21 mouse cellular contexts compared by ENCODE assay signal in the genomic region with DNA sequence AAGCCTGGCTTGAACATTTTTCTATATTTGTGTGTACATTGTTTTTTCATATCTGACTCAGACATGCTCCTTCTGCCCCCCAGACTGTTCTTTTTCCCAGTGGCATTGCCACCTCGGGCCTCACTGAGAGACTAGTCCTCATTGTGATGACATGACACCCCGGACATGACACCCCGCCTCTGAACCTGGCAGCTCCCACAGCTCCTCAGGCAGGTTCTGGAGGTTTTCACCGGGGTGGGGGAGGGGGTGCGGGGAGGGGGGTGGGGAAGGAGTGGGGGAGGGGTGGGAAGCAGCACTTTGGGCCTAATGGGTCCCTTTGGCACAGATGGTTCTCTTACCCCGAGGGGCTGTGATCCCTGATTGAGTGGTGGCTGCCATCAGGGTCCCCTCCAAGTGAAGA. TPM values are rescaled to one million over a fixed set of nuclear protein-coding genes. Genes with fewer than 3 reads are reported as not detected.
DNase-seq lines count a peak whose midpoint lies in the region; ATAC-seq and TF ChIP-seq lines count a peak whose summit lies in the region.
"Had no signal": no experiment of that assay in that cellular context is flagged by ENCODE, and none has a peak within 500 bp of the region (broad histone marks: within the 10 kb centered on the region; RNA-seq: fewer than 3 reads in every experiment).

No protein-coding gene starts in this region.

- peaks cover 33% of the 10 kb centered on the region for H3K4me1 ChIP-seq in cerebellum, adult 2 months (ENCODE audit: control insufficient read depth, insufficient read depth, low read length)
- H3K4me1 ChIP-seq in hindbrain, embryonic 16.5 days (ENCODE audit: control insufficient read depth, insufficient read depth, low read depth, low read length) = no peaks in the 10 kb centered on the region
- H3K4me1 ChIP-seq: embryonic facial prominence, embryonic 13.5 days; forebrain, embryonic 13.5 days had no signal

- H3K9me3 ChIP-seq in hindbrain, embryonic 16.5 days (ENCODE audit: control insufficient read depth, low read length) = no peaks in the 10 kb centered on the region
- H3K9me3 ChIP-seq: embryonic facial prominence, embryonic 13.5 days; forebrain, embryonic 13.5 days; limb, embryonic 10.5 days; liver, embryonic 15.5 days had no signal

- no peaks in the 10 kb centered on the region for H3K36me3 ChIP-seq in hindbrain, embryonic 16.5 days (ENCODE audit: control insufficient read depth, insufficient read depth, low read length)
- H3K36me3 ChIP-seq: embryonic facial prominence, embryonic 13.5 days; limb, embryonic 10.5 days; liver, embryonic 15.5 days had no signal

- intact Hi-C loops in heart, postnatal 10 days (cut with DNase I) = no loop called here

- H3K9ac ChIP-seq in hindbrain, embryonic 16.5 days (ENCODE audit: low read depth, low read length) = no peak overlapping the region
- H3K9ac ChIP-seq: embryonic facial prominence, embryonic 13.5 days; forebrain, embryonic 13.5 days; liver, embryonic 15.5 days had no signal

- H3K4me2 ChIP-seq in hindbrain, embryonic 16.5 days (ENCODE audit: low read length) = no peak overlapping the region
- H3K4me2 ChIP-seq: embryonic facial prominence, embryonic 13.5 days; forebrain, embryonic 13.5 days; heart, embryonic 11.5 days; liver, embryonic 15.5 days; midbrain, embryonic 11.5 days had no signal

- TF ChIP-seq POLR2A in cerebellum, adult 2 months (IDR thresholded peaks at IDR 0.05; ENCODE audit: borderline replicate concordance, insufficient read depth, low read length) = no peak

- ATAC-seq in hindbrain, embryonic 16.5 days = no peak
- ATAC-seq: forebrain, embryonic 13.5 days had no signal

- WGBS in cerebellum, adult 2 months = 61% methylated on average over 6 of the region's 6 CpGs
- WGBS in hindbrain, embryonic 16.5 days = 41% methylated on average over 5 of the region's 6 CpGs

- H3K27ac ChIP-seq in cerebellum, adult 2 months (ENCODE audit: insufficient read depth, low read length) = no peak overlapping the region
- no peak overlapping the region for H3K27ac ChIP-seq in hindbrain, embryonic 16.5 days (ENCODE audit: low read depth, low read length)
- H3K27ac ChIP-seq: embryonic facial prominence, embryonic 13.5 days; forebrain, embryonic 13.5 days; limb, embryonic 10.5 days; liver, embryonic 15.5 days had no signal

- no peaks in the 10 kb centered on the region for H3K27me3 ChIP-seq in cerebellum, adult 2 months (ENCODE audit: control insufficient read depth, insufficient read depth, low read length)
- no peaks in the 10 kb centered on the region for H3K27me3 ChIP-seq in hindbrain, embryonic 16.5 days (replicated peaks; ENCODE audit: control insufficient read depth, insufficient read depth, low read length)

- peak; percentile 12 for DNase-seq in cerebellum, adult 9-10 months
- no peak for DNase-seq in cerebellum, adult 2 months
- peak; percentile 74 for DNase-seq in heart, adult 11 months
- no peak for DNase-seq in heart, postnatal 10 days
- peak; percentile 6 for DNase-seq in thymus, postnatal 4 days
- no peak for DNase-seq in thymus, postnatal 25 days
- DNase-seq in frontal cortex, postnatal 14 days (ENCODE audit: low spot score in 2 of 2) = no peak
- DNase-seq: adrenal gland, postnatal 25 days; embryo, embryonic 11 days; kidney, adult 8-10 months; kidney, postnatal 10 days; liver; thymus, postnatal 36 days had no signal

- H3K4me3 ChIP-seq in cerebellum, adult 2 months (replicated peaks; ENCODE audit: insufficient read depth, low read depth, low read length) = no peak overlapping the region
- H3K4me3 ChIP-seq in hindbrain, embryonic 16.5 days (ENCODE audit: low read length) = no peak overlapping the region
- H3K4me3 ChIP-seq: embryonic facial prominence, embryonic 13.5 days; erythroblast, embryonic 14.5 days; forebrain, embryonic 13.5 days; limb, embryonic 10.5 days; liver, embryonic 15.5 days had no signal

- no peak for TF ChIP-seq CTCF in cerebellum, adult 2 months (IDR thresholded peaks at IDR 0.05; ENCODE audit: borderline replicate concordance, insufficient read depth, low read depth, low read length)

RNA-seq across cellular contexts. Expression of a gene that starts 8.5 kb away (rescaled TPM):
- polyA plus RNA-seq in cerebellum, adult 2 months (2012; rRNA removed) = 26.6 and 28.8 TPM in 2 replicates
- total RNA-seq in heart, postnatal 10 days (2021) = under 1 TPM; 0.27 to 0.43 TPM
- polyA plus RNA-seq in hindbrain, embryonic 16.5 days (2015; fragmentation: Nextera tagmentation; extraction: Ambion mirVana) = 7.9 and 10.2 TPM in 2 replicates

RNA-seq across cellular contexts. Expression of a gene that starts 56.5 kb away (rescaled TPM):
- 3.0 and 3.2 TPM in 2 replicates for polyA plus RNA-seq in cerebellum, adult 2 months (2012; rRNA removed)
- total RNA-seq in heart, postnatal 10 days (2021) = 1 to 10 TPM; 3.0 TPM
- polyA plus RNA-seq in hindbrain, embryonic 16.5 days (2015; fragmentation: Nextera tagmentation; extraction: Ambion mirVana) = 1.1 and 1.3 TPM in 2 replicates

RNA-seq across cellular contexts. Expression of a gene that starts 57.5 kb away (rescaled TPM):
- 0.69 and 1.1 TPM in 2 replicates for polyA plus RNA-seq in cerebellum, adult 2 months (2012; rRNA removed)
- total RNA-seq in heart, postnatal 10 days (2021) = under 1 TPM; 0.79 to 0.84 TPM
- 0.85 and 1.2 TPM in 2 replicates for polyA plus RNA-seq in hindbrain, embryonic 16.5 days (2015; fragmentation: Nextera tagmentation; extraction: Ambion mirVana)

Comparison
In these comparisons a context has a peak if more than half of its experiments do, and no peak if none do; other contexts are left out.
1. DNase-seq: peak in cerebellum, adult 9-10 months (single experiment), heart, adult 11 months (single experiment) and thymus, postnatal 4 days (single experiment); none in cerebellum, adult 2 months (0 of 2), heart, postnatal 10 days (0 of 2), thymus, postnatal 25 days (single experiment) and frontal cortex, postnatal 14 days (0 of 2).